Mouse (Mus musculus) heart, embryonic 15.5 days (tissue): ENCODE results near the gene Cryga. TPM values are rescaled to one million over a fixed set of nuclear protein-coding genes. Genes with fewer than 3 reads are reported as not detected.

Experiments
- polyA plus RNA-seq: library from polyadenylated mRNA; unstranded; fragments of >200 nt; fragmentation: Nextera tagmentation; extraction: Ambion mirVana; gene quantifications from 2 replicates; pipeline ENCODE4 v1.2.1, GENCODE M21; 2015

The Cryga gene
- polyA plus RNA-seq, 1 experiment from 2014 or later: not detected

Other genes with a start within 250 kb of the Cryga start
- 5.8 and 7.7 TPM in 2 replicates for gene Plekhm3, start 146.5 kb downstream of the Cryga start, polyA plus RNA-seq
- gene Akr1cl, start 70.6 kb downstream of the Cryga start, polyA plus RNA-seq: 0.64 and 0.84 TPM in 2 replicates
- gene Cryge, start 52.2 kb downstream of the Cryga start, polyA plus RNA-seq: not detected in 2 replicates
- gene Crygd, start 39.9 kb downstream of the Cryga start, polyA plus RNA-seq: not detected in 2 replicates
- not detected in 2 replicates for gene Crygc, start 29.7 kb downstream of the Cryga start, polyA plus RNA-seq
- 0.63 TPM in 1 of 2 replicates, not detected in the other for gene Crygb, start 21.1 kb downstream of the Cryga start, polyA plus RNA-seq
- gene Gm28845, start 16.2 kb upstream of the Cryga start, polyA plus RNA-seq: not detected in 2 replicates
- gene D630023F18Rik, start 19.8 kb upstream of the Cryga start, polyA plus RNA-seq: 0.14 and 0.38 TPM in 2 replicates
- gene Idh1, start 83.1 kb upstream of the Cryga start, polyA plus RNA-seq: 56.0 and 76.9 TPM in 2 replicates
- 5.0 and 6.8 TPM in 2 replicates for gene Pikfyve, start 83.3 kb upstream of the Cryga start, polyA plus RNA-seq
- gene Pth2r, start 178.7 kb upstream of the Cryga start, polyA plus RNA-seq: not detected in 2 replicates